Comparison of ENCODE assay signal across 11 mouse cellular contexts in the genomic region with DNA sequence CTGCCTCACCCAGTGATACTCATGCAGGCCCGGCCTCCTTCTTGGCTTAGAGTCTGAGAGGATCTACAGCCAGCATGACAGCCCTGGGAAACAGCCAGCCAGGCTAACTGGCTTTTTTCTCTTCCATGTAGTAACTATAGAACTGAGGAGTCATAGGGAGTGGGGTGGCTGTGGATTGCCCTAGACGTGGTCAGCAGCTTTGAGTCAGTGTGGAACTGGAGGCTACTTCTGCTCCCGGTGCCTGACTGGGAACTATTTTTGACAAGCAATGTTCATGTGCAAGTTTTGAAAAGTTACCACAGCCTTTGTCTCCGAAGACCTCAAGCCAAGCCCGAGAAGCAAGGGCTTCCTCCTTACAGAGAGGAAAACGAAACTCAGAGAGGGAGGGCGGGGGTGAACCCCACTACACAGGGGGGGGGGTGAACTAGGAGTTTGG. TPM values are rescaled to one million over a fixed set of nuclear protein-coding genes. Genes with fewer than 3 reads are reported as not detected.
DNase-seq lines count a peak whose midpoint lies in the region; ATAC-seq and TF ChIP-seq lines count a peak whose summit lies in the region.
"Had no signal": no experiment of that assay in that cellular context is flagged by ENCODE, and none has a peak within 500 bp of the region (broad histone marks: within the 10 kb centered on the region; RNA-seq: fewer than 3 reads in every experiment).

No protein-coding gene starts in this region.

- no peak overlapping the region for H3K4me2 ChIP-seq in heart, embryonic 11.5 days
- no peak overlapping the region for H3K4me2 ChIP-seq in liver, embryonic 15.5 days
- no peak overlapping the region for H3K4me2 ChIP-seq in forebrain, postnatal 0 days (ENCODE audit: low read depth)
- H3K4me2 ChIP-seq: embryonic facial prominence, embryonic 13.5 days had no signal

- ATAC-seq in heart, embryonic 11.5 days (replicated peaks; ENCODE audit: insufficient number of reproducible peaks, low FRiP score, low TSS enrichment): no peak
- no peak for ATAC-seq in liver, embryonic 15.5 days (ENCODE audit: insufficient read depth)
- ATAC-seq in frontal cortex, adult (ENCODE audit: low TSS enrichment): no peak
- no peak for ATAC-seq in forebrain, postnatal 0 days

- H3K9me3 ChIP-seq in heart, embryonic 11.5 days (replicated peaks; ENCODE audit: control insufficient read depth, low read length): no peaks in the 10 kb centered on the region
- H3K9me3 ChIP-seq in liver, embryonic 15.5 days (replicated peaks): no peaks in the 10 kb centered on the region
- no peaks in the 10 kb centered on the region for H3K9me3 ChIP-seq in forebrain, postnatal 0 days (ENCODE audit: low read length)
- H3K9me3 ChIP-seq: embryonic facial prominence, embryonic 13.5 days; limb, embryonic 10.5 days had no signal

- TF ChIP-seq CTCF in forebrain, postnatal 0 days (IDR thresholded peaks at IDR 0.05; ENCODE audit: low read depth): no peak

- WGBS in heart, embryonic 11.5 days (ENCODE audit: insufficient replicate concordance): 78% methylated on average over 7 of the region's 7 CpGs
- whole genome bisulfite sequencing in liver, embryonic 15.5 days (ENCODE audit: insufficient replicate concordance): 27% methylated on average over 7 of the region's 7 CpGs
- WGBS in forebrain, postnatal 0 days: 81% methylated on average over 7 of the region's 7 CpGs

- H3K9ac ChIP-seq in heart, embryonic 11.5 days (ENCODE audit: low read depth, low read length): no peak overlapping the region
- H3K9ac ChIP-seq in liver, embryonic 15.5 days: no peak overlapping the region
- no peak overlapping the region for H3K9ac ChIP-seq in forebrain, postnatal 0 days
- H3K9ac ChIP-seq: embryonic facial prominence, embryonic 13.5 days had no signal

- H3K27me3 ChIP-seq in heart, embryonic 11.5 days (ENCODE audit: control insufficient read depth, insufficient read depth, low read length): no peaks in the 10 kb centered on the region
- no peaks in the 10 kb centered on the region for H3K27me3 ChIP-seq in liver, embryonic 15.5 days
- H3K27me3 ChIP-seq in forebrain, postnatal 0 days (ENCODE audit: insufficient read depth, low read length): no peaks in the 10 kb centered on the region

- no peak overlapping the region for H3K27ac ChIP-seq in heart, embryonic 11.5 days (ENCODE audit: low read depth, low read length)
- peak overlapping the region; percentile 57; the same call in 1 of the 2 replicates for H3K27ac ChIP-seq in liver, embryonic 15.5 days (replicated peaks)
- no peak overlapping the region for H3K27ac ChIP-seq in forebrain, postnatal 0 days (ENCODE audit: low read depth, low read length)
- H3K27ac ChIP-seq: embryonic facial prominence, embryonic 13.5 days; limb, embryonic 10.5 days had no signal

- no peaks in the 10 kb centered on the region for H3K4me1 ChIP-seq in heart, embryonic 11.5 days (ENCODE audit: control insufficient read depth, insufficient read depth, low read length)
- peaks cover 16% of the 10 kb centered on the region for H3K4me1 ChIP-seq in liver, embryonic 15.5 days (replicated peaks)
- H3K4me1 ChIP-seq in forebrain, postnatal 0 days (ENCODE audit: insufficient read depth): no peaks in the 10 kb centered on the region
- H3K4me1 ChIP-seq: embryonic facial prominence, embryonic 13.5 days; limb, embryonic 10.5 days had no signal

- peak; percentile 22 to 58 for DNase-seq in heart, adult 18-20 months
- DNase-seq in testis, postnatal 10 days (ENCODE audit: low spot score): peak; percentile 42
- no peak for DNase-seq in testis, postnatal 14 days (ENCODE audit: low spot score)
- DNase-seq in thymus, postnatal 25 days: peak; percentile 38
- DNase-seq in forebrain, postnatal 0 days: no peak
- DNase-seq: right cerebral cortex, postnatal 14 days had no signal

- H3K4me3 ChIP-seq in heart, embryonic 11.5 days (ENCODE audit: low read depth, low read length): no peak overlapping the region
- no peak overlapping the region for H3K4me3 ChIP-seq in liver, embryonic 15.5 days (replicated peaks)
- H3K4me3 ChIP-seq in forebrain, postnatal 0 days (ENCODE audit: low read depth, low read length): no peak overlapping the region
- H3K4me3 ChIP-seq: embryonic facial prominence, embryonic 13.5 days; limb, embryonic 10.5 days had no signal

- H3K36me3 ChIP-seq in heart, embryonic 11.5 days (ENCODE audit: control insufficient read depth, insufficient read depth, low read length): no peaks in the 10 kb centered on the region
- no peaks in the 10 kb centered on the region for H3K36me3 ChIP-seq in liver, embryonic 15.5 days (replicated peaks)
- no peaks in the 10 kb centered on the region for H3K36me3 ChIP-seq in forebrain, postnatal 0 days (ENCODE audit: insufficient read depth)
- H3K36me3 ChIP-seq: embryonic facial prominence, embryonic 13.5 days; limb, embryonic 10.5 days had no signal

RNA-seq across cellular contexts. Expression of gene Hck, which starts 8.8 kb away (rescaled TPM):
- 1 to 10 TPM; 1.3 to 1.9 TPM for total RNA-seq in heart, adult 18-20 months (2021)
- polyA plus RNA-seq in heart, embryonic 11.5 days (2014; fragmentation: Nextera tagmentation; extraction: Ambion mirVana): 0.87 and 1.6 TPM in 2 replicates
- 11.4 and 12.7 TPM in 2 replicates for polyA plus RNA-seq in liver, embryonic 15.5 days (2015; fragmentation: Nextera tagmentation; extraction: Ambion mirVana)
- 3.1 and 5.7 TPM in 2 replicates for total RNA-seq in forebrain, postnatal 0 days (2014; rRNA removed)
- 2.6 and 3.5 TPM in 2 replicates for polyA plus RNA-seq in forebrain, postnatal 0 days (2015; fragmentation: Nextera tagmentation; extraction: Ambion mirVana)

RNA-seq across cellular contexts. Expression of gene Tm9sf4, which starts 44.0 kb away (rescaled TPM):
- total RNA-seq in heart, adult 18-20 months (2021): 10 to 100 TPM; 36.6 to 44.4 TPM
- polyA plus RNA-seq in heart, embryonic 11.5 days (2014; fragmentation: Nextera tagmentation; extraction: Ambion mirVana): 73.2 and 75.8 TPM in 2 replicates
- polyA plus RNA-seq in liver, embryonic 15.5 days (2015; fragmentation: Nextera tagmentation; extraction: Ambion mirVana): 29.6 and 29.7 TPM in 2 replicates
- 42.8 and 60.4 TPM in 2 replicates for total RNA-seq in forebrain, postnatal 0 days (2014; rRNA removed)
- 52.5 and 69.3 TPM in 2 replicates for polyA plus RNA-seq in forebrain, postnatal 0 days (2015; fragmentation: Nextera tagmentation; extraction: Ambion mirVana)

RNA-seq across cellular contexts. Expression of gene Ccm2l, which starts 51.3 kb away (rescaled TPM):
- total RNA-seq in heart, adult 18-20 months (2021): 10 to 100 TPM; 12.6 to 15.5 TPM
- polyA plus RNA-seq in heart, embryonic 11.5 days (2014; fragmentation: Nextera tagmentation; extraction: Ambion mirVana): 5.2 and 6.1 TPM in 2 replicates
- polyA plus RNA-seq in liver, embryonic 15.5 days (2015; fragmentation: Nextera tagmentation; extraction: Ambion mirVana): 0.59 and 0.92 TPM in 2 replicates
- 2.1 and 7.4 TPM in 2 replicates for total RNA-seq in forebrain, postnatal 0 days (2014; rRNA removed)
- polyA plus RNA-seq in forebrain, postnatal 0 days (2015; fragmentation: Nextera tagmentation; extraction: Ambion mirVana): 1.1 TPM in 2 replicates

Comparison
In these comparisons a context has a peak if more than half of its experiments do, and no peak if none do; other contexts are left out.
1. DNase-seq: peak in heart, adult 18-20 months (2 of 2), testis, postnatal 10 days (single experiment) and thymus, postnatal 25 days (single experiment); none in testis, postnatal 14 days (single experiment) and forebrain, postnatal 0 days (single experiment).